Mouse (Mus musculus) thymus, postnatal 36 days (tissue): ENCODE measurements around the gene Ndufv1.
"Not testable (repeated sequence)": the region's sequence is repeated elsewhere in the genome, so short reads cannot be mapped to it uniquely, and the experiment has no call there.

Source experiments
- DNase-seq, 2 experiments: peaks; one replicate each; pipeline ENCODE4 v3.0.0; 2022; ENCODE audit warnings: mixed read lengths in 2 of 2

The Ndufv1 gene

DNA sequence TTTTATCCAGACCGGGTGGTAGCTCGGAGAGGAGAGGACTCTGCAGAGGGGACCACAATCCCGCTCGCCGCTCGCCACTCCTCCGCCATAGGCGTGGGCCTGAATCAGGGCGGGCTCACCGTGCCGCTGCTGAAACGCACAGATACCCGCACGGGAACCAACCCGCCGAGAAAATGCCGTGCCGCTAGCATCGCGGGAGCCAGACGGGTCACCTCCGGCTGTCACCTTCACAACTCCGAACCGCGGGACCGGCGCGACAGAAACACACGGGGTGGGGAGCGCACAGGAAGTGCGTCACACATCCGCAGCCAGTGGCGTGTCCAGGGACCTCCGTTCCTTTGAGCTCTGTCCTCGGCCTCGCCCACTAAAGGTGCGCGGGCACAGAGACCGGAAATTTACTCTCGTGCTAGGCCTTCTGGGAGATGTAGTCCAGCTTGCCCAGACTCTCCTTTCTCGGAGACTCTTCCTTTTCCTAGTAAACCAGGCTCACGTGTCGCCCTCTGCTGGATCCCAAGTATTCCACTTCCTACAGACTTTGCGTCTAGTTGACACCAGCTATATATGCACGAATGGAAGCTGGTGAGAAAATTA is at the start of gene Ndufv1:
TSS of gene Ndufv1 (minus strand) at position 375 of the 591 bp plus-strand sequence.
- DNase-seq = peak; percentile 91 to 96

DNA sequence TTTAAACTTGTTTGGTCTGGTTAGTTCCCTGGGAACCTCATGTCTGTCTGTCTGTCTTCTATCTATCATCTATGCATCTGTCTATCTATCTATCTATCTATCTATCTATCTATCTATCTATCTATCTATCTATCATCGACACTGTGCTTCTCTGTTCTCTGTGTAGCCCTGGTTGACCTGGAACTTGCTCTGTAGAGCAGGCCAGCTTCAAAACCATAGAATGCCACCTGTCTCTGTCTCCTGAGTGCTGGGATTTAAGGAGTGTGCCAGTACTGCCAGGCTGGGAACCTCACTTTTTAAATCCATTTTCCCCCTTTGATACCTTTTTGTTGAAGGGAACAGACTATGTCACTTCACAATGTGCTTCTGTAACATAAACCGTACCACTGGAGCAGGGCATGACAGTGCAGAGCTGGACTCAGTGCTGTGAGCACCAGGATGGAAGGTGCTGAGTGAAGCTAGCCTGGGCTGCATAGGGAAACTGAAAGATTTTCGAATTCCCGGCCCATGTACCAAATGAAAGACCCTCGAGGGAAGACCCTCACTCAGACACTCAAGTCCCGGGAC is 48.4 kb upstream of the Ndufv1 start:
- no peak for DNase-seq

DNA sequence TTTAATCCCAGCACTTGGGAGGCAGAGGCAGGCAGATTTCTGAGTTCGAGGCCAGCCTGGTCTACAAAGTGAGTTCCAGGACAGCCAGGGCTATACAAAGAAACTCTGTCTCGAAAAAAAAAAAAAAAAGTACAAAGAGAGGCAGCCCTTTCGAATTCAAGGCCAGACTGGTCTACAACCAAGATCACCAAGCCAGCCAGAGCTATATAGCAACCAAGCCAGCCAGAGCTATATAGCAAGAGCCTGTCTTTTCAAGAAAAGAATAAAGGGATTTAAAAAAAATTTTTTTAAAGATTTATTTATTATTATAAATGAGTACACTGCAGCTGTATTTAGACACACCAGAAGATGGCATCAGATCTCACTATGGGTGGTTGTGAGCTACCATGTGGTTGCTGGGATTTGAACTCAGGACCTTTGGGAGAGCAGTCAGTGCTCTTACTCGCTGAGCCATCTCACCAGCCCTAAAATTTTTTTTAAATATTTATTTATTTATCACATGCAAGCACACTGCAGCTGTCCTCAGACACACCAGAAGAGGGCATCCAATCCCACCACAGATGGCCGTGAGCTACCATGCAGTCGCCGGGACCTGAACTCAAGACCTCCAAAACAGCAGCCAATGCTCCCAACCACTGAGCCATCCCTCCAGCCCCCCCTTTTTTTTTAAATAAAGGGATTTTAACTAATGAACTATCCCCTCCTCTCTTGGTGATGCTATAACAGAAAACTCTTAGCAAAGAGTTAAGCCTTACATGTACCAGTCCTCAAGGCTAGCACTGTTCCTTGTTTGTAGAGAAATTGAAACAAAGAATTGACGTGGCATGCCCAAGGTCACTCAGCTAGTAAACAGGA is 47.7 kb upstream of the Ndufv1 start:
- DNase-seq = not testable (repeated sequence)

DNA sequence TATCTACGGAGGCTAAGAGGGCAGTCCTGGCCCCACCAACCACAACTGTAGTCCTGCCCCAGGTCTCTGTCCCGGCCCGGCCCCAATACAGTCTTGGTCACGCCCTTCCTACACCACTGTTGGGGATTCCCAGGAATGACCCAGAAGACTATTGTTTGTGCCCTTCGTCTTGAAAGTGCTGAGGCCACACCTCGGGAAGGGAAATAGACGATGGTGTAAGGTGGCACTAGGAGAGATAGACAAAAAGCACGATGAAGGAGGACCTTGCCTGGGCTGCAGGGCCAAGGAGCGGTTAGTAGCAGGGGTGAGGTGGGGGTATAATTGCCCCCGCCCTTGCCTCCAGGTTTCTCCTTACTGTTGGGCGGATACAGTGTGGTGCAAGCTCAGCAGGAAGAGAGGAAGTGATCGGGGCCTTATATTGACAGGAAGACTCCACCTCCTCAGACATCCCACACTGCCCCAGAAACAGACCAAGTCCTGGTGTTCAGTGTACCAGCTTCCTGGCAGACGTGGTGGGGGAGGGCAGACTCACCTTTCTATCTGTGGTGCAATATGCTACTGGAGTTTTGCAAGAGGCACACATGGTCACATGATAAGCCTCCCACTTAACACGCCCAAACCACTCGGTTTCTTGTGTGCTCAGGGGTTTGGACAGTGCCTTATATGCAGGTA is 46.6 kb upstream of the Ndufv1 start, which contains the start of gene Gstp3:
TSS of gene Gstp3 (minus strand) at position 501 of the 672 bp plus-strand sequence.
- peak; percentile 31 to 67 for DNase-seq

DNA sequence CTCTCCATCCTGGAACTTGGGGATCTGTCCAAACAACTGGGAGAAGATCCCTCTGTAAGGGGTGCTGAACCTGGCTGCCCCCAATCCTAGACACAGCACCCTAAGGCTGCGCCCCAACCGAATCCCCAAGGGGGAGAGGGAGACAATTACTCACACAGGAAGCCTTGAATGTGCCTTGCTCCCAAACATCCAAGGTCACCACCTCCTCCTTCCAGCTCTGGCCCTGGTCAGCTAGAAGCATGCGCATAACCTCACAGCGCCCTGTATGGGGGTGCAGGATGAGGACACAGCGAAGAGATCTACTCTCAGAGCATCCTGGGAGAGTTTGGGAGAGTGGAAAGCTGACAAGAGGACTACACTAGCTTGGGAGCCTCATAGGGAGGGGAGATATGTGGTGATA is 46.0 kb upstream of the Ndufv1 start:
- DNase-seq = no peak

DNA sequence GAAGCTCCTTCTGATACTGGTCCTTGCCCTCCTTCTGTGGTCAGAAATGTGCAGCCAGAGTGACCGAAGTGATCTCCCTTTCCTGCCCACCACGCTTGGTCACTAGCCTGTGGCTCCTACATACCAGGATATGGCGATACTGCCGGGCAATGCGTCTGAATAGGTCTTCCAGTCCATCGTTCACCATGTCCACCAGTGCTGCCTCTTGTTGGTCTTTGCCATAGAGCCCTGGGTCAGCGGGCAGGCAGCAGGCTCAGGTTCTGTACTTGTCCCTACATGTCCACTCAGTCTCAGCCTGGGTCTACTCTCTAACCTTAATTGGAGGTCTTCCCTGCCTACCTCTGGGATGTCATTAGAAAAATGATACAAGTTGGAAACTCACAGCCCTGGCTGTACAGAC is 45.4 kb upstream of the Ndufv1 start:
- no peak for DNase-seq

DNA sequence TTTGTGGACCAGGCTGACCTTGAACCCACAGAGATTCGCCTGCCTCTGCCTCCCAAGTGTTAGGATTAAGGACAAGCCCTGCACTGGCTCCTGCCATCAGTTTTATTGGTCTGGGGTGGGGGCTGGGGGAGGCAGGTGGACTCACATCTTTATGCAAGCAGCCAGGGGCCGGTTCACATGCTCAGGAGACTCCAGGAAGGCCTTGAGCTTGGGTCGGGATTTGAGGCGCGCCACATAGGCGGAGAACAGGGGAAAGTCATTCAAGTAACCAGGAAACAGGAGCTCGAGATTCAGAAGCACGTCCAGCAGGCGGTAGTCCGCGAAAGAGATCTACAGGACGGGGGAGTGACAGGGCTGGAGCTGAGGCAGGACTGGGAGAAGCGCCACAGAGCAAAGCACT is 44.8 kb upstream of the Ndufv1 start:
- no peak for DNase-seq

DNA sequence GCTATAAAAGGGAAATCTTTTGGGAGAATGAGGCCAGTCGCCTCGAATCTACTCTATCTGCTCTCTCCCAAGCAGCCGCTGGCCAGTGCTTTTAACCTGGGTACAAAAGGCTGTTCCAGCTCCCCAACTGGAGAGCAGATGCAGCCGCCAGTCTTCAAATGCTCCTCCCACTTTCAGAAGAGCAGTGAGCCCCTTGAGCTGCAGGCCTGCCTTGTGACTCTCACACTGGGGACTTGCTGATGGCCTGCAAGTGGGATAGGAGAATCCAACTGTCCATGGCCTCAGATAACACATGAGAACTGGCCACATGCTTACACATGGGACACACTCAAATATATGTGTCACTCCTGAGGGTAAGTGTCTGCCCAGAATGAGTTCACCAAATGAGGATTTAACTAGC is 44.1 kb upstream of the Ndufv1 start:
- no peak for DNase-seq

DNA sequence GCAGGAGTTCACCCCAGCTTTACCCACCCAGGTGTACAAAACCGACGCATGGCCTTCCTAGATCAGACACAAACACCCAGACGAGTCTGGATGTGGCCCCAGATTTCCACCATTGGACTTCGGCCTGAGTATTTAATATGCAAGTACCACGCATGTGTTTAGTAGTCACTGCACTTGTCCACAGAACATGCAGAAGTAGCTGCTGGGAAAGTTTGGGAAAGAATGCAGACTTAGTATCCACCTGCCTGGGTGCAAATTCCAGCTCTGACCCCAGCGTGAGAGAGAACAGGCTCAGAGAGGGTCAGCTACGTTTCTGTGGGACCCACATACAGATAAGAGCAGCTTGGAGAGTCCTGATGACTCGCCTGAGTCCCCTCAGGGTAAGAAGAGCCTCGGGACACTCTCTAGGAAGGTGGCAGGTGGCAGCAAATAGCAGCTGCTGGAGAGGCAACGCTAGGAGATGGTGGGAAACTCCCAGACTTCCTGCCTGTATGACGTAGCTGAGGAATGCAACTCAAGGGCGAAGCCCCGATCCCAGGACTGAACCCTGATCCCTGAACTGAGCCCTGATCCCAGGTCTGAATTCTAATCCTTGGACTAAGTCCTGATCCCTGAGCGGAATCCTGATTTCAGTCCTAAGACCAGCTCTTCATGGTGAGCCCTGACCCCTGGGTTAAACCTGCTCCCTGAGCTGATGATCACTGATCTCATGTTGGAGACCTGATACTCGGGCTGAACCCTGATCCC is 43.5 kb upstream of the Ndufv1 start:
- no peak for DNase-seq

DNA sequence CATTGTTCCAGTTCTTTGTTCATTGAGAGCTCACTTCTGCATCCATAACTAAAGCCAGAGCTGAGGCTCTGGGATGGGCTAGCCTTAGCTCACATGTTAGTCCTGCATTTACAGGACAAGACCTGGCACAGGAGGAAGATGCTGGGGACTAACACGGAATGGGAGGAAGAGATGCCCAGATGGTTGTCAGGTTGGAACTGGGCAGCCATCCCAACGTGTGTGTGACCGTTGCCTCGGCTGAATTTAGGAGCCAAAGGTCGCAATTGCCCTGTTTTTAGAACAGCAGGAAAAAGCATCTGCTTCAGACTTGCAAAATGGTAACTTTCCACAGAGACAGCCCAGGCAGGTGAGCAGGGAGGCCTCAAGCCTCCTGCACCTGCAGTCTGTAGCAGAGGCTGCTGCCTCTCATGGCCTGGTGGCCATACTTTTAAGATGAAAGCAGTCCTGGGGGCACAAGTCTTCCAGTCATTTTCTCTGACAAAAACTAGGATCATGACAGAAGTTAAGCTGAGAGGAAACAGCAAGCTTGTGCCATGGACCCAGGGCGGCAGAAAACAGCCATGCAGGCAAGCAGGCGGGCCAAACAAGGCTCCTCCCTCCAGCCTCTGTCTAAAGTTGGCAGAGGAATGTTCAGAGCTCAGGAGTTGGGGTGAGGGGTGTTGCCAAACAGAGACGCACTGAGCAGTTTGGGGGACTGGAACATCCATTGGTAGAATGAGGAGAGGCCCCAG is 42.8 kb upstream of the Ndufv1 start:
- no peak for DNase-seq

DNA sequence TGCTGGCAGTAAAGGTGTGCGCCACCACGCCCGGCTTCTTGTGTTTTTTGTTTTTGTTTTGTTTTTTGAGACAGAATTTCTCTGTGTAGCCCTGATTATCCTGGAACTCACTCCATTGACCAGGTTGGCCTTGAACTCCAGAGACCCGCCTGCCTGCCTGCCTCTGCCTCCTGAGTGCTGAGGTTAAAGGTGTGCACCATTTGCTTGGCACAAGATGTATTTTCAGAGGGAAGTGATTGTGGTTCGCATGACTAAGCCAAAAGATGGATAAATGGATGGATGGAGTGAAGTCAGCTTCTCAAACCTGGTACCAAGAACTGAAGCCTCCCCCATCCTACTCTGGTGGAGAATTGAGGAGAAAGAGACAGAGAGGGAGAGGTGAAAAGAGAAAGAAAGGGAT is 42.0 kb upstream of the Ndufv1 start:
- no peak for DNase-seq

DNA sequence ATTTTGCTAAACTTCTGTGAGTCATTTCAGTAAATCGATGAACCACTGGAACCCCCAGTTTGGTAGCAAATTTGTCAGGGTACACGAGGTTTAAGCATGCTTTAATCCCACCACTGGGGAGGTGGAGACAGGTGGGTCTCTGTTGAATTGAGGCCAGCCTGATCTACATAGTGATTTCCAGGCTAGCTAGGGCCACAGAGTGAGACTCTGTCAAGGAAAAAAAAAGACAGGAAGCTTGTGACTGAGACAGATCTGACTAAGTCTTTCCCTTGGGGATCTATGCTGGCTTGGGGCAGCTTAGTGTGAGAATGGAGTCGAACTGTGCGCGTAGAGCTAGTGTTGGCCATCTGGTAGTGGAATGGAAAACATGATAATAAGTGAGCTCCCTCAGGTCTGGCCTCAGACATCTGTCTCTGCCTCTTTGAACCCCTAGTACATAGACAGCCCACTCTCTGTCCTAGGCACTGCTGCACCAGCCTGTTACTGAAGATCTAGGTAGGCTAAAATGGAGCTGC is 40.0 kb upstream of the Ndufv1 start:
- DNase-seq = no peak

DNA sequence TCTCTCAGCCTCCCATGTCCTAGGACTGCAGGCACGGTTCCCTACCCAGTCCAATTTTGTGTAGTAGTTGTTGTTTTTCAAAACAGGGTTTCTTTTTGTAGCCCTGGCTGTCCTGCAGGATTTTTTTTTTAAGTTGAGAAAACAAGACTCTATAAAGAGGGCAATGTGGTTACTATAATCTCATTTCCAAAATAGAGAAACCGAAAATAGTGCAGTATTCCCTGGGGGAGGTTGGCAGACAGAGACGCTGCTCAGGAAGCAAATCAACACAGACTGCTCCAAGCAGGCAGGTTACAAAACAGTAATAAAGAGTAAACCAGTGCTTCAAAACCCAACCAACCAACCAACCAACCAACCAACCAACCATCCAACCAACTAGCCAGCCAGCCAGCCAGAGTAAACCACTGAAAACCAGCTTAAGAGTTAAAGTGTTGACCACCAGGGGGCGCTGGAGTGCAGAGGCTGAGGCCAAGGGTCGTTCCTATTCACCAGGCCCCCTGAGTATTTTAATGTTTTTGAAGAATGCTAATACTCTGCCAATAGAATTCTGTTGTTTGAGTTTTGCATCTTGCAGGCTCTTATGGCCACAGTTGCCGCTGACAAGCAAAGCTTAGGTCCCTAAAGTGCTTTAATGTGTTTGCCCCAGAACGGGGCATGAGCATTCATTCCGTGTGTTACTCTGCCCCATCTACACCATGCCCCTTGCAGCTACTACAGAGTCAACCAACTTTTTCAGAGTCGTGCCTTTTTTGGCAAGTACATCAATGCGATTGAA is 39.3 kb upstream of the Ndufv1 start:
- DNase-seq = peak; percentile 68 to 76

DNA sequence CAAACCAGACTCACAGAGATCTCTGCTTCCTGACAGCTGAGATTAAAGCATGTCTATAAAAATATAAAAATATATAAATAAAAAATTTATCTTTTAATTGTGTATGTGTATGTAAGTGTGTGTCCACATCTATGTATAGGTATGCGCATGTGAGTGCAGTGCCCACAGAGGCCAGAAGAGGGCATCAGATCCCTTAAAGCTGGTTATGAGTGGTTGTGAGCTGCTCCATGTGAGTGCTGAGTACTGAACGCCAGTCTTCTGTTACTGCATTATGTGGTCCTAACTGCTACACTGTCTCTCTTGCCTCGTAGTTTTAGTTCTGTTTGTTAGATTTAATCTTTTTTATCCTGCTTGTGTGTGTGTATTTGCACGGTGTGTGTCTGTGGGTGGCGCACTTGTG is 38.4 kb upstream of the Ndufv1 start:
- DNase-seq = no peak

DNA sequence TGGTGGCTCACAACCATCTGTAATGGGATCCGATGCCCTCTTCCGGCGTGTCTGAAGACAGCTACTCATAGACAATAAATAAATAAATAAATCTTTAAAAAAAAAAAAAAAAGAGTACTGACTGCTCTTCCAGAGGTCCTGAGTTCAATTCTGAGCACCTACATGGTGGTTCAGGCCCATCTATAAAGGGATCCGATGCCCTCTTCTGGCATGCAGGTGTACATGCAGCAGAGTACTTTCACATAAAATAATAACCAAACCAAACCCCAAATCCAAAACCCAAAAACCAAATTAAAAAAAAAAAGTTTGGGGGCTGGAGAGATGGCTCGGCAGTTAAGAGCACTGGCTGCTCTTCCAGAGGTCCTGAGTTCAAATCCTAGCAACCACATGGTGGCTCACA is 36.5 kb upstream of the Ndufv1 start:
- not testable (repeated sequence) for DNase-seq

DNA sequence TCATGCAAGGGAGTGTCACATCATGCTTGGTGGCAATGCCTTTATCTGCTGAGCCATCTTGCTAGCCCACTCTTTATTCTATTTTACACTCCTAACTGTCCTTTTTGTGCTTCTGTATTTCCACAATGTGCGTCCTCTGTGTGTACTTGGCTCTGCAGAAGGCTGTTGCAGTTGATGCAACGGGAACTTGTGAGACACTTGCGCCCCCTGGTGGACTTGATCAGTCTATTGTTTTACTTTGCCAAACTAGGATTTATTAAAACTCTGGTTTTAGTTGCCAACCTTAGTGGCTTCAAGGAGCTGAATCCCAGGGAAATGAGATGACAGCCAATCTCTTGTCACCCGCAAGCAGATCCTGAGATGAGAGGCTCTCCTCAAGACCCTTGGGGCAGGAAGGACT is 35.3 kb upstream of the Ndufv1 start:
- peak; percentile 69 to 78 for DNase-seq

DNA sequence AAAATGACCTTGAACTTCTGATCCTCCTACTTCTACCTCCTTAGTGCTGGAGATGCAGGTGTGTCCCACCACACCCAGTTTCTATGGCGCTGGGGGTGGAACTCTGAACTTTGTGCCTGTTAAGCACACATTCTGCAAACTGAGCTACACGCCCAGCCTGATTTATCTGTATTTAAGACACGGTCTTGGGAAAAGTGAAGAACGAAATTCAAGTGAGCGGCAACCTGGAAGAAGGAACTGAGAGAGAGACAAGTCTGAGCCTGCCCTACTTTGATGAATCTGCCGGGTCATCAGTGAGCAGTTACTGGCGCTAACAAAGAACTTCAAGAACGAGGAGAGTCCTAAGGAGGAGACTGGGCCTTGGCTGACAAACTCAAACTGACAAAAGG is 34.3 kb upstream of the Ndufv1 start:
- DNase-seq = no peak

DNA sequence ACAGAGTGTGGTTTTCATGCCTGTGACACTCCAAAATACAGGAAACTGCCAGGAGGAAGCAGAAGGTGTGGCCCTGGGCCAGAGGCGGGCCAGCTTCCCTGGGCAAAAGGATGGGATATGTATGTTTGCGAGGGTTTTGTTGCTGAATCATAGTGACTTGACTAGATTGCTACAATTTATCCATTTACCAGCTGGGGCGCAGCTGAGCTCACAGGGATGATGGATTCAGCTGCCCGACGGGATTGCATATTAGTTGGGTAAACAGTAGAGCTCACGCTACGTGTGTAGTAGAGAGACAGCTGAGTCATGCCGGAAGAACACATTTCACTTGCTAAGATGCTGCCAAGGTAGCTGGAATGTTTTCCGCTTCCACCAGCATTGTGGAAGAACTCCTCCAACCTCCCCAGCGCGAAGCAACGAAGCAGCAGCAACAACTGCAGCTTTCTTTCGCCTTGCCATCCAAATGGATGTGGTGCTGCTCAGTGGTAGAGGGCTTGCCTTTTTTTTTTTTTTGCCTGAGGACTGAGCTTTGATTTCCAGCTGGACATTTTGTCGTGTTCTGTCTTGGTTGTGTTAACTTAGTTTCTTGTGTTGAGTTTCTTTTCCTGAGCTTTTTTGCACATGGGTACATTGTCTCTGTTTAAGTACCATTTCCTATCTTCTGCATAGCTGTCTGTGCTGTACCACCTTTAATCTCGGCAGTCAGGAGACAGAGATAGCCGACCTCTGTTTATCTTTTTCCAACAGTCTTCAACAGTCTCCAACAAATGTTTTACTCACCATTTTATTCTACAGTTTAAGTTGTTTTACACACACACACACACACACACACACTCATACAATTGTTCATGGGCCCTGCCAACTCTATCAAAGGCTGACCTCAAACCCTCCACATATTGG is 33.6 kb upstream of the Ndufv1 start, which contains the start of gene Gstp2:
TSS of gene Gstp2 (minus strand) at position 58 of the 900 bp plus-strand sequence.
- DNase-seq = no peak

DNA sequence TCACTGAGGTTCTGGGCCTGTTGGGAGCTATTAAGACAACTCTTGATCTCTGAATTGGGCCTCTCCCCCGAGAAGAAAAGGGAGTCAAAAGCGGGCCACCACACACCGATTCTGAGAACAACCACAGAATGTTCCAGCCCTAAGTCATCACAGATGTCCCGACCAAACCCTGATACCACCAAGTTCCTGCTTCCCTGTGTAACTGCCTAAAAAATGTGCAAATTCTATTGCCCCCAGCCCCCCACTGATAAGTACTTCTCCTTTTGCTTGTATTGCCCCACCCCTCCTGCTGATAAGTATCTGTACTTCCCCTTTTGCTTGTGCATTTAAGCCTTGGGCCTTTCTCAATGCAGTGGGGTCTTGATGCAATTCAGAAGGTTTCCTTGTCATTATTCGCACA is 31.5 kb upstream of the Ndufv1 start:
- not testable (repeated sequence) for DNase-seq

DNA sequence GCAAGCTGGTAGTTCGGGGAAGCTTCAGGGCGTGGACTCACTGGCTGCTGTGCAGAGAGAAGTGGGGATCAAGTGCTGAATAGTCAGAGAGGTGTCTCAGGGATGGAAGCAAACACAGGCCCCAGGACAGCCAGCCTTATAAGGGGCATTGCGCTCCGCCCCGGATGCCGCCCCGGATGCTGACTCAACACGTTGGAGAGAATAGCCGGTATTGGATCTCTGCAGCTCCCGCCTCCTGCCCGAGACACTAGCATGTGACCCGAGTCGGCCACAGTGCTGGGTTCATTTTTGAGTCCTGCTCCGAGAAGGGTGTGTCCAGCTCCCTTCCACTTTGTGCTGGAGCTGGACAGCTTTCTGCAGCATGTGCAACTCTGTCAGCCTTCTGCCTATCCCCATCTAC is 29.5 kb upstream of the Ndufv1 start:
- DNase-seq = no peak
